Mouse (Mus musculus) heart, embryonic 16.5 days (tissue): Measurements from ENCODE around the gene Agtr1a. TPM values are rescaled to one million over a fixed set of nuclear protein-coding genes. Genes with fewer than 3 reads are reported as not detected.

Source experiments
- ATAC-seq: fragments of 200-750 bp; cut with Nextera tagmentation; replicated peaks from 2 replicates; pipeline ENCODE4 v1.8.0; 2017; ENCODE audit warnings: moderate number of reproducible peaks; ENCODE audit not compliant: insufficient read depth, low FRiP score; ENCODE audit errors: extremely low read depth
- H3K27ac ChIP-seq: fragments of 300-500 bp; sonication (generic); 2 replicates; pipeline ENCODE4 v1.5.1; 2014; ENCODE audit warnings: mild to moderate bottlenecking, low read length, control low read depth, moderate library complexity
- H3K27me3 ChIP-seq: fragments of 300-500 bp; sonication (generic); 2 replicates; pipeline ENCODE4 v1.6.1; 2014; ENCODE audit warnings: low read length, mixed read lengths; ENCODE audit not compliant: control insufficient read depth, insufficient read depth
- H3K36me3 ChIP-seq: fragments of 300-500 bp; sonication (generic); 2 replicates; pipeline ENCODE4 v1.6.1; 2014; ENCODE audit not compliant: control insufficient read depth, insufficient read depth
- H3K4me1 ChIP-seq: fragments of 300-500 bp; sonication (generic); 2 replicates; pipeline ENCODE4 v1.6.1; 2014; ENCODE audit warnings: low read length, mixed read lengths; ENCODE audit not compliant: control insufficient read depth, insufficient read depth
- H3K4me2 ChIP-seq: fragments of 300-500 bp; sonication (generic); 2 replicates; pipeline ENCODE4 v1.6.1; 2014; ENCODE audit warnings: low read depth, mild to moderate bottlenecking, control low read depth, low read length
- H3K4me3 ChIP-seq: fragments of 300-500 bp; sonication (generic); 2 replicates; pipeline ENCODE4 v1.5.1; 2014; ENCODE audit warnings: mild to moderate bottlenecking, control low read depth, low read length
- H3K9ac ChIP-seq: fragments of 300-500 bp; sonication (generic); 2 replicates; pipeline ENCODE4 v1.6.1; 2014; ENCODE audit warnings: low read length, control low read depth
- H3K9me3 ChIP-seq: fragments of 300-500 bp; sonication (generic); replicated peaks from 2 replicates; pipeline ENCODE4 v1.6.1; 2016; ENCODE audit warnings: low read length; ENCODE audit not compliant: control insufficient read depth
- WGBS: fragments of 180-500 bp; shearing (Covaris S2); extraction: QIAGEN DNeasy Blood & Tissue Kit; methylation state at CpG from one replicate; pipeline ENCODE4 v1.1.7; 2014; 5-methylcytosine and 5-hydroxymethylcytosine counted together
- polyA plus RNA-seq: library from polyadenylated mRNA; unstranded; fragments of >200 nt; fragmentation: Nextera tagmentation; extraction: Ambion mirVana; gene quantifications from 2 replicates; pipeline ENCODE4 v1.2.1, GENCODE M21; 2015

Agtr1a gene
- polyA plus RNA-seq, 1 experiment from 2014 or later: 19.3 TPM

DNA sequence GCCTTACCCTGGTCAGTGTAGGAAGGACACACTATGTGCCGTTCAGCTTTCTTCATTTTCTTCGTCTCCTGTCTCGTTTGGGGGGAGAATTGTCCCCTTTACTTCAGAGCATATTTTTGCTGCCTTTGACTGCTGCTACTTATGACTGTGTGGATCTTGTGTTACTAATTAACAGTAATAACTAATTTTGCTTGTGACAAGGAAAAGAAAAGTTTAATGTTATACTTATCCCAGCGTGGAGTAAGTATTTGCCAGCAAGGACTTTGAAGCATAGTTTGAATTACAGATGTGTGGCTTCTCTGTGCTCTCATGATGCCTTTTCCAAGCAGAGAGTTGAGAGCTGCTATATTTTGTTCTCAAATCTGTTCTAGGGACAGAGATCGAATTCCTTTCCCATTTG lies 2.3 kb downstream of the Agtr1a start:
- H3K4me3 ChIP-seq: no peak overlapping the region
- H3K27ac ChIP-seq: no peak overlapping the region
- no peak overlapping the region for H3K9ac ChIP-seq
- no peaks in the 10 kb centered on the region for H3K36me3 ChIP-seq
- H3K27me3 ChIP-seq: no peaks in the 10 kb centered on the region; the same call in 1 of the 2 replicates
- no peak for ATAC-seq
- 84% methylated on average over 5 of the region's 5 CpGs for WGBS
- no peaks in the 10 kb centered on the region for H3K9me3 ChIP-seq
- H3K4me1 ChIP-seq: peaks cover 16% of the 10 kb centered on the region
- H3K4me2 ChIP-seq: no peak overlapping the region

GRCm38 (mm10) chr13:30339927-30340326 lies 3.7 kb downstream of the Agtr1a start:
- WGBS: 88% methylated on average over 8 of the region's 8 CpGs
- ATAC-seq: no peak

GRCm38 (mm10) chr13:30341987-30342898 lies 6.0 kb downstream of the Agtr1a start:
- no peak overlapping the region for H3K9ac ChIP-seq
- H3K27me3 ChIP-seq: no peaks in the 10 kb centered on the region; the same call in 1 of the 2 replicates
- WGBS: 82% methylated on average over 19 of the region's 19 CpGs
- no peaks in the 10 kb centered on the region for H3K9me3 ChIP-seq
- peaks cover 28% of the 10 kb centered on the region for H3K4me1 ChIP-seq
- no peak for ATAC-seq
- no peak overlapping the region for H3K4me3 ChIP-seq
- no peaks in the 10 kb centered on the region for H3K36me3 ChIP-seq
- H3K4me2 ChIP-seq: no peak overlapping the region
- H3K27ac ChIP-seq: no peak overlapping the region; the same call in 1 of the 2 replicates

More at GRCm38 (mm10) chr13:30339927-30340326, 3.7 kb downstream of the Agtr1a start:
- Histone ChIP-seq H3K4me2 (no peak overlapping the region), H3K4me3 (no peak overlapping the region), H3K27me3 (no peaks in the 10 kb centered on the region; the same call in 1 of the 2 replicates), H3K9ac (no peak overlapping the region), H3K36me3 (no peaks in the 10 kb centered on the region), H3K4me1 (peaks cover 24% of the 10 kb centered on the region), H3K27ac (no peak overlapping the region), H3K9me3 (no peaks in the 10 kb centered on the region)

- Histone ChIP-seq H3K4me1 (peaks cover 23% of the 10 kb centered on the region), H3K27me3 (no peaks in the 10 kb centered on the region), H3K27ac (peak overlapping the region; percentile 93), H3K9ac (peak overlapping the region; percentile 61), H3K4me3 (peak overlapping the region; percentile 45), H3K4me2 (peak overlapping the region; percentile 58), H3K9me3 (no peaks in the 10 kb centered on the region), H3K36me3 (no peaks in the 10 kb centered on the region)
- peak; percentile 93 for ATAC-seq
- WGBS: 49% methylated on average over 11 of the region's 11 CpGs
These were observed 9.2 kb downstream of the Agtr1a start for GRCm38 (mm10) chr13:30345427-30345913.

- H3K27ac ChIP-seq: peak overlapping the region; percentile 10; the same call in 1 of the 2 replicates
- H3K9ac ChIP-seq: no peak overlapping the region
- no peaks in the 10 kb centered on the region for H3K9me3 ChIP-seq
- no peaks in the 10 kb centered on the region for H3K27me3 ChIP-seq
- H3K4me3 ChIP-seq: no peak overlapping the region
- H3K4me2 ChIP-seq: no peak overlapping the region
- no peak for ATAC-seq
- H3K4me1 ChIP-seq: peaks cover 23% of the 10 kb centered on the region
- H3K36me3 ChIP-seq: no peaks in the 10 kb centered on the region
- WGBS: 86% methylated on average over 4 of the region's 4 CpGs
These were observed 10.6 kb downstream of the Agtr1a start for GRCm38 (mm10) chr13:30346881-30347280.

GRCm38 (mm10) chr13:30348306-30348705 lies 12.1 kb downstream of the Agtr1a start:
- Histone ChIP-seq H3K36me3 (no peaks in the 10 kb centered on the region), H3K27ac (no peak overlapping the region), H3K4me2 (no peak overlapping the region), H3K9ac (no peak overlapping the region), H3K4me1 (peaks cover 17% of the 10 kb centered on the region), H3K9me3 (no peaks in the 10 kb centered on the region), H3K4me3 (no peak overlapping the region), H3K27me3 (no peaks in the 10 kb centered on the region)
- ATAC-seq: no peak

DNA sequence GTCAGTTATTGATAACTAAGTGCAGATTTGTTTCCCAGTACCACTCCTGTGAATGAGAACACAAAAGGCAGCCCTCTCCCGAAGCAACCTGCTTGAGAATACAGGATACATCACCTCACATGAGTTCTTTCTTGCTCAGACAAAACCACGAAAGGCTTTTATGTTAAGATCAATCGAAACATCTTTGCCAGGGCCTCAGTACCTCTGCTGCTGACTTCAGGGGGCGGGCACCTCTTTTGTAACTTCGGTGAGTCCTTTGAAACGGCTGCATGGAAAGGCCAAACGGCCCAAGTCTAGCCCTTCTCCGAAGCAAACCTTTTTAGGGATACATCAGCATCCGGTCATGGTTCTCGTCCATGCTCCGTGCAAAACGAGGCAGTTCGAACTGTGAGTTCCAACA lies 15.7 kb downstream of the Agtr1a start:
- H3K9ac ChIP-seq: no peak overlapping the region
- no peaks in the 10 kb centered on the region for H3K27me3 ChIP-seq
- no peak overlapping the region for H3K27ac ChIP-seq
- no peak overlapping the region for H3K4me3 ChIP-seq
- H3K4me2 ChIP-seq: no peak overlapping the region
- no peaks in the 10 kb centered on the region for H3K36me3 ChIP-seq
- WGBS: 81% methylated on average over 13 of the region's 13 CpGs
- ATAC-seq: no peak
- no peaks in the 10 kb centered on the region for H3K9me3 ChIP-seq
- H3K4me1 ChIP-seq: no peaks in the 10 kb centered on the region

GRCm38 (mm10) chr13:30354991-30355580 lies 18.8 kb downstream of the Agtr1a start:
- Histone ChIP-seq H3K9me3 (no peaks in the 10 kb centered on the region), H3K4me3 (no peak overlapping the region), H3K36me3 (no peaks in the 10 kb centered on the region), H3K27ac (no peak overlapping the region), H3K4me2 (no peak overlapping the region), H3K4me1 (no peaks in the 10 kb centered on the region), H3K27me3 (no peaks in the 10 kb centered on the region), H3K9ac (no peak overlapping the region)
- WGBS: 86% methylated on average over 6 of the region's 6 CpGs
- ATAC-seq: no peak

GRCm38 (mm10) chr13:30355979-30356378 lies 19.7 kb downstream of the Agtr1a start:
- no peaks in the 10 kb centered on the region for H3K36me3 ChIP-seq
- peaks cover under 1% of the 10 kb centered on the region; the same call in 1 of the 2 replicates for H3K4me1 ChIP-seq
- no peak overlapping the region for H3K4me2 ChIP-seq
- WGBS: 84% methylated on average over 2 of the region's 2 CpGs
- H3K27ac ChIP-seq: no peak overlapping the region
- no peak overlapping the region for H3K4me3 ChIP-seq
- no peaks in the 10 kb centered on the region for H3K27me3 ChIP-seq
- no peak for ATAC-seq
- H3K9ac ChIP-seq: no peak overlapping the region
- H3K9me3 ChIP-seq: no peaks in the 10 kb centered on the region
